Mouse (Mus musculus) thymus, postnatal 36 days (tissue): Measurements from ENCODE around the gene Cdc20b.
A peak's percentile ranks its signal among the peaks of the same experiment; 100 is the strongest.

Source experiments
- DNase-seq, 2 experiments: peaks; one replicate each; pipeline ENCODE4 v3.0.0; 2022; ENCODE audit warnings: mixed read lengths in 2 of 2

Cdc20b gene

DNA sequence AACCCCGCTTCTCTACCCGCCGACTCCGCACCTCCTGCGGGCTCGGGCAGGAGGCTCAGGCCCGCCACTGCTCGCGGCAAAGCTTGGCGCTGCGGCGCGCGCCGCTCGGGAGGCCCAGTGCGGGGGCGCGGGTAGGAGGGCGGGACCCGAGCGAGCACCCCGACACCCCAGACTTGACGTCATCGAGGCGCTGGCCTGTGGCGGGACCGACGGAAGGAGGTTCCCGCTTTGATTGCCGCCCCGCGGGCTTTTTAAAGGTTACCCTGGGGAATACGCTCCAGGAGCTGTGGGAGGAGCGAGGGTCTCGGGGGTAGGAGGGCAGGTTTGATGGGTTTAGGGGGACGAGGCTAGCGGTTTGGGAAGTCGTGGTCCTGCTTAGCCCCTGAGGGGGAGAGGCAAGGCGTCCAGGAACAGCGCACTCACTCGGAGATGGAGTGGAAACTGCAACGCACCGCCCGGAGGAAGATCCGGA is at the start of gene Cdc20b:
Gene Cdc20b (plus strand): TSS at position 162 of the 472 bp plus-strand sequence.
- peak; percentile 78 to 88 for DNase-seq

DNA sequence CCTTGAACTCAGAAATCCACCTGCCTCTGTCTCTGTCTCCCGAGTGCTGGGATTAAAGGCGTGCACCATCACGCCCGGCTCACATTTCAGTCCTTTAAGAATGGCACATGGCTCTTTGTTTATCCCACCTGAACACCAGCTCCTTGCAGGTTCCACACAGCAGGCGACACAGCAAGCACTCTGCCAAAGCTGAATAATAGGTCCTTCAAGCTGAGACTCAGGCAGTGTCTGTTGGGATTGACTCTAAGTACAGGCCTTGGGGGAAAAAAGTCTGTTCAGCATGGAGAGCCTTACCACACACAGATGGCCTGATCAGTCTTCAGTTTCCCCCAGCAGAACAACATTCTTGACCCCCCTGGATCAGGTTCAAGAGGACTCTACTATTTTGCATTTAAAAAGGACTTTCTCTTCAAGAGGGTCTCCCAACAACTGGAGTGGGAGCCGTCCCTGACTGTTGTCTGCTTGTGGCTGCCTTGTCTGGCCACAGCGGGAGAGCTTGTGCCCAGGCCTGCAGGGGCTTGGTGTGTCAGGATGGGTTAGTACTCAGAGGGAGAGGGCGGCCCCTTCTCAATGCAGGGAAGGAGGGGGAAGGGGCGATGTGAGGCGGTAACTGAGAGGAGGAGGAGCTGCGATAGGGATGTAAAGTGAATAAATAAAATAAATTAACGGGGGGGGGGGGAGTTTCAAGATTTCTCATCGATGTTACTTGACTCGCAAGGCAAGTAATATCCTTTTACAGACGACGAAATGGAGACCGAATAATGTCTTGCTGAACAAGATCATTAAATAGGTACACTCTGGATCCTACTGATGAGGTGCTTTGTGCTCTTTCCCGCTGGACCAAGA is 49.1 kb upstream of the Cdc20b start:
- no peak for DNase-seq

DNA sequence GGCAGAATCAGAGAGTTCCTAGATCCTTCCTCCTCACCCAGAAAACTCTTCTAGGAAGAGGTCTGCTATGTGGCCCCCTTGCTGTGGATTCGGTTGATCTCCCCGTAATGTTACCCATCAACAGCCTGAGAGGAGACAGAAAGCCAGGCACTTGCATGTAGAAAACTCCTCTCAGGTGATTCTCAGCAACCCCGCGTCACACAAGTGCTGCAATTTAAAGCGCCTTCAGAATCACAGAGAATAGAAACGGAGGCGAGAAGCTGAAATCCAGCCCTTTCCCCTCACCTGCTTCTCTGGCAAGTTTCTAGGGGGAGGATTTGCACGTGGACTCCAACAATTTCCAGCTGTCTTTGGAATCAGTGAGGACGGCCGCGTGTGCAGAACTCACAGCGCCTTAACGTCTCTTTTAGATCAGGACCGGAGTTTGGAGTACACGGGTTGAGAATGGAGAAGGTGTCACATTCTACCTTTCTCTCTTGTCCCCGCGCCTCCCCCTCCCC is 48.4 kb upstream of the Cdc20b start:
- no peak for DNase-seq

DNA sequence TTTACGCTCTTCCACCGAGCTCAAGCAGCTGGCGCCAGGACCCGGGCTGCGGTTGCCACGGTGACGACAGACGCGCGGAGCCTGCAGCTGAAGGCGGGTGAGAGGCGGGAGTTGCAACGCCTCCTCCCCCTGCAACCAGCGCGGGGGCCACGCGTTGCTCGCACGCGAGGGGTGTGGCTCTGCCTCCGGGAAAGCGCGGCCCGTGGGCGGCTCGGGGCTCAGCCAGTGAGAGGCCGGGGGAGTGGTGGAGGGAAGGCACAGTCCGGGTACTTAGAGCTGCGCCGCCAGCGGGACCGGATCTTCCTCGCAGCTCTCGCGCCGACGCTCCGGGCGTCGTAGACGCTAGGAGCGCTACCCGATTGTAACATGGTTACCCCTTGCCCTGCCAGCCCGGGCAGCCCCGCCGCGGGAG is 47.4 kb upstream of the Cdc20b start, which contains the start of gene Ccno:
Gene Ccno (plus strand): TSS at position 271 of the 412 bp plus-strand sequence.
- peak; percentile 93 to 98 for DNase-seq

DNA sequence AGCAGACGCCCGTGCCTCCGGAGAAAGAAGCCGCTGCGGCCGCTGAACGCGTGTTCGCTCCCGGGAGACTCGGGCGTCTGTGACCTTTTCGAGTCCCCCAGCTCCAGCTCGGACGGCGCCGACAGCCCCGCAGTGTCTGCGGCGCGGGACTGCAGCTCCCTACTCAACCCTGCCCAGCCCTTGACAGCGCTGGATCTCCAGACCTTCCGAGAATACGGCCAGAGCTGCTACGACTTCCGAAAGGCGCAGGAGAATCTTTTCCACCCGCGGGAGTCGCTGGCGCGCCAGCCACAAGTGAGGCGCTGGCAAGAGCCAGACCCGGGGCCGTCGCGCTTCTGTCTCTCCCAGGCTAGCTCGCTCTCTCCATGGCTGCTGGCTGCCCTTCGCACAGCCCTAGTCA is 46.9 kb upstream of the Cdc20b start:
- no peak for DNase-seq

DNA sequence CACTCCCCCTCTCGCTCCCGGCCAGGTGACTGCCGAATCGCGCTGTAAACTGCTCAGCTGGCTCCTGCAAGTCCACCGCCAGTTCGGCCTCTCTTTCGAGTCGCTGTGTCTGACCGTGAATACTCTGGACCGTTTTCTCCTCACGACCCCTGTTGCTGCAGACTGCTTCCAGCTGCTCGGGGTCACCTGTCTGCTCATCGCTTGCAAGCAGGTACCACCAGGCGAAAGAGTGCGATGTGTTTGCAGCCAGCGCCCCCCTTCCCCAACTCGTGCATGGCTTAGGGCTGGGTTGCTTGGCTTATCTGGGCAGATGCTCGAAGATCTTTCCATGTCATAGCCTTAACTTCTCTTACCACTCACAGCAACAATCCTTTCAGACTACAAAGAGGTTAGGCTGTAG is 46.0 kb upstream of the Cdc20b start:
- DNase-seq: no peak

DNA sequence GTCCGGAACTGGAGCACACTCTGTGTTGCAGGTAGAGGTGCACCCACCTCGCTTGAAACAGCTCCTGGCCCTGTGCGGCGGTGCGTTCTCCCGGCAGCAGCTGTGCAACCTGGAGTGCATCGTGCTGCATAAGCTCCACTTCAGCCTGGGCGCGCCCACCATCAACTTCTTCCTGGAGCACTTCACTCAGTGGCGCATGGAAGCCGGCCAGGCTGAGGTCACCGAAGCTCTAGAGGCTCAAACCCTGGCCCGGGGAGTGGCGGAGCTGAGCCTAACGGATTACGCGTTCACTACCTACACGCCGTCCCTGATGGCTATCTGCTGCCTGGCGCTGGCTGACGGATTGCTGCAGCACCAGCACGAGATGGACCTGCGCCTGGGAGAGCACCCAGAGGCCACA is 45.4 kb upstream of the Cdc20b start:
- no peak for DNase-seq

DNA sequence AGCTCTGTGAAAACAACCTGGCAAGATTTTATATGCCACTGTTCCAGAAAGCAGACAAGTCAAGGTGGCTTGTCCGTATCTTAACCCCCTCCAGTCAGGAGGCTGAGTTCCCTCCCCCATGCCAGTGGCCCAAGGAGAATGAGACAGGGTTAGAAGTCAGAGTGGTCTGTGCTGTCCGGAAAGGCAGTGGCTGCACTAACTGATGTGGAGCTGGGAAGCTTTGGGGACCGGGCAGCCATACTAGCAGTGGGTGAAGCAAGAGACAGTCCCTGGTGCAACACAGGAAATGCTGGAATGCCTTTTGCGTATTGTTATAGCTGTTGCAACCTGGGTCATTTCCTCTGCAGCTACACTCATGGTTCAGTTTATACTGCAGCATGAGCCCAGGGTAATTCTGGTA is 44.6 kb upstream of the Cdc20b start:
- no peak for DNase-seq

DNA sequence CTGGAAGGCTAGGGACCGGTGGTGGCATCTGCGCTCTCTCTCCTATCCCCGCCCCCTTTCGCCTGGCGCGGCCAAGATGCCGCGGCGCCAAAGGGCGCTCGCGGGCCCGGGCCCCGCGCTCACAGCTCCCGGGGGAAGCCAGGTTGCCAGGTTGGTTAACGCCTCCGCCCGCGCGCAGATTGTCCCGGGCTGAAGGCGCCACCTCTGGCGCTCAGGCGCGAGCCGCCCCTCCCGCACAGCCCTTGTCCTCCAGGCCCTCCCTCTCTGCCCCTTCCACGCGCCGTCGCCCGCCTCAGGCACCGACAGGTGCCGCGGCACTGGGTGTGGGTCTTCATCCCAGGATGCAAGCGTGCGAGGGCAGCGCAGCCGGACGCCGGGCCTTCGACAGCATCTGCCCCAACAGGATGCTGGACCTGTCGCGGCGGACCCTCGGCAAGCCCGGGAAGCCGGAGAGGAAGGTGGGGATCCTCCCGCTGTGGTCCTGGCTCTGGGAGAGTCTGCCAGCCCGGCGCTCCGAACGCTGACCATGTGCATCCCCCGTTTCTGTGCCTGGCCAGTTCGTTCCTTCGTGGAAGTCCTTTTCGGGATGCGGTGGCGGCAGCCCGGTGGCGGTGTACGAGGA is 41.3 kb upstream of the Cdc20b start, which contains the start of gene Mcidas:
Gene Mcidas (plus strand): TSS at position 315 of the 622 bp plus-strand sequence.
- peak; percentile 23 to 29 for DNase-seq

DNA sequence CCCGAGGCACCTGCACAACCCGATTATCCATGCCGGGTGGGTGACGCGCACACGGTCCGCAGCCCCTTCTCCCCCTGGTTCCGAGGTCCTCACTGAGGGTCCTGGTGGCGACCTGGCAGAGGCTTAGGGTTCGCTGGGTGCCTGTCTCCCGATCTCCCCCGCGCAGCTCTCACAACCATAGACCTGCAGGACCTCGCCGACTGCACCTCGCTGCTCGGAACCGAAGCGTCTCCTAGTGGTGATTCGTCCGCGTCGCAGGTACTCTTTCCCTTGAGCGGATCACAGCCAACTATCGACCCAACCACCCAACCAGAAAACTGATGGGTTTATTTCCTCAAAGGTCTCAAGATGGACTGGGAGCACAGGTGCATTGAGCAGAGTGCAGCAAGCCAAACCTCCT is 40.7 kb upstream of the Cdc20b start:
- peak; percentile 64 to 69 for DNase-seq

DNA sequence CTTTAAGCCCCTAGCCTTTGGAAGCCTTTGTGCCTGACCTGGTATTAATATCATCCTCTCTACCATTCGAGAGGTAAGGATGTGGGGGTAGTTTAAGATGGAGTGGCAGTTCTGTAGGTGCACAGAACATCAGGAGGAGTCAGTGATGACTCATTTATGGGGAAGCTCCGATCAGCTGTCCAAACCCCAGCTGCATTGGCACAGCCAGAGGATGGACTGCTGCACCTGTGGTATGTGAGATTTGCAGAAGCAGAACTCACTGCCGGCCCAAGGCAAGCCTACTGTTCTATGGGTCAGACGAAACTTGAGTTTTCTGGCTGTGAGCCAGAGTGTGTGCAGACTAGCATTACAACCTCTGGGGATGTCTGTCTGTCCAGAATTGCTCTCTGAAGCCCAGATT is 38.5 kb upstream of the Cdc20b start:
- no peak for DNase-seq

DNA sequence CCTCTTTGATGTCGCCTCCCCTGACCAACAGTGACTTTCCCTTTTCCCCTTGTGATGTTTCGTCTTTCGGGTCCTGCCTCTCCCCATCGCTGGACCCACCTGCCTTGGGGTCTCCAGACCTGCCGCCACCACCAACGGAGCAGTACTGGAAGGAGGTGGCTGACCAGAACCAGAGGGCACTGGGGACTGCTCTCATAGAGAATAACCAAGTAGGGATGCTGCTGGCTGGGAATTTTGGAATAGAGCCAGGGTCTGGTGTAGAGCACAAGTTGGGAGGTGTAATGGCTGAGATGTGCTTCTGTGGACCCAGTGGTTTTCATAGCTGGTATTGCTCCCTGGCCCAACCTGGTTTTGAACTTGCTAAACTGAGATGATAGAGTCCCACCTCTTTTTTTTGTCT is 37.5 kb upstream of the Cdc20b start:
- DNase-seq: no peak

DNA sequence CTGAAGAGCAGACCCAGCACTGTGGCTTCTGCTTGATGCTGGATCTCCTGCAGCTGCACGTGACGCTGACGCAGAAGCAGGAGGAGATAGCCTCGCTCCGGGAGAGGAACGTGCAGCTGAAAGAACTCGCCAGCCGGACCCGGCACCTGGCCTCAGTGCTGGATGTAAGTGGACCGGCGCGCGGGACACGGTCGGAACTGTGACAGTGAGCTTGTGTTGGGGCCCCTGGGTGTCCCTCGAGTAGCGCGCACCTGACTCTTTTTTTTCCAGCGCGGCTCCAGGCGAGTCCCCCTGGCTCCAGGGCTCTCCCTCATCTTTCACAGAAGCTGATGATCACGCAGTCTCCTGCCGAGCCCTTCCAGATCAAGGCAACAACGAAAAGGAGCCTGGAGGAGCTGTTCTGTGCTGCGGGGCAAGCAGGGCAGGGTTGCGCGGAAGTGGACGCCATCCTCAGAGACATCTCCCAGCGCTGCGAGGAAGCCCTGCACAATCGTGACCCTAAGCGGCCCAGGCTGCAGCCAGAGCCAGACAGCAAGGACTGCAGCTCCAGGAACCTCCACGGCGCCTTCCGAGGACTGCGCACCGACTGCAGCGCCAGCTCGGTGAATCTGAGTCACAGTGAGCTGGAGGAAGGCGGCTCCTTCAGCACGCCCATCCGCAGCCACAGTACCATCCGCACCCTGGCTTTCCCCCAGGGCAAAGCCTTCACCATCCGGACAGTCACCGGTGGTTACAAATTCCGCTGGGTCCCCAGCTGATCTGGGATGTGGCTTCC is 36.3 kb upstream of the Cdc20b start:
- peak in 1 of 2 experiments; percentile 19 for DNase-seq

DNA sequence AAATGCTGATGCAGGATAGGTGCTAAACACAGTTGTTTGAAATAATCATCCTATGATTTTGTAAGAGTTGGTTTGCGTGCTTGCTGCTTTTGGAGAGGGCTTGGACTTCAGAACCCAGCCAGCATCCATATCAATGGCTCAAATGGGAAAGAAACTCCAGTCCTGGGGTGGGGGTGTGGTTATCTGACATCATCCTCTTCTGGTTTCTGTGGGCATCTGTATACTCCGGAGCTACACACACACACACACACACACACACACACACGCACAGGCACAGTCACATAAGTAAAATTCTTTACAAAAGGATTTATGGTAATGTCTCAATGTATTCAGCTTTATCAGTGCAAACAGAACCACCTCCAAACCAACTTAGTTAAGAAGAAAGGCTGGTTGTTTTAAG is 34.8 kb upstream of the Cdc20b start:
- no peak for DNase-seq

DNA sequence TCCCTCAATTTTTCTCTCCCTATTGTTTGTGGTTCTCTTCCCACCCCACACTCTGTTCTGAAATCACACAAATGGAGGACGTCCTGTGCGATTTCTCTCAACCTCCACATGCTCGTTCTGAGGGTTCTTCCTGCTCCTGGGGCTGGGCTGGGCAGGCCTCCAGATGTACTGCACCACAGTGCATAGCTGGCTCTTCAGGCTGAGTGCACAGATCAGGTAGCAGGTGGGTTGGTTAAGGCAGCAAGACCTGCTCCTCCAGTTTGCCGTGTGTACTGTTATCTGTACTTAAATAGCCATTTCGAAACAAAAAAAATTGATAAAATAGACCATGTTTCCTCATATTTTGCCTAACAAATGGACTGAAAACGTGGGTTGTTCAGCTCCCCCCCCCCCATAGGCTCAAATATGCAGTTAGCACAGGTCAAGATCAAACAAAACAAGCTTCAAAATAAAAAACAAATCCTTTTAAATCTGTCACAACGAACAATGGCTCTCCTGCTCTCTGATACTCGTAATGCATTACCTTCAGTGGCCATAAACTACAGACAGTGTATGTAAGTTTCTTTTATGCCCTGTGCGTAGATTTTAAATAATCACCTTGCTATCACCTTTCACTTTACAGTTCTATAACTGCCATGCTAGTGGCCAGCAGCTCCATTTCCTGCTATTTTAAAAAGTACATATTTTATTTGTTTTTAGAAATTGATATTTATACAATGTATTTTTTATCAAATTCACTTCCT is 34.2 kb upstream of the Cdc20b start:
- DNase-seq: no peak

DNA sequence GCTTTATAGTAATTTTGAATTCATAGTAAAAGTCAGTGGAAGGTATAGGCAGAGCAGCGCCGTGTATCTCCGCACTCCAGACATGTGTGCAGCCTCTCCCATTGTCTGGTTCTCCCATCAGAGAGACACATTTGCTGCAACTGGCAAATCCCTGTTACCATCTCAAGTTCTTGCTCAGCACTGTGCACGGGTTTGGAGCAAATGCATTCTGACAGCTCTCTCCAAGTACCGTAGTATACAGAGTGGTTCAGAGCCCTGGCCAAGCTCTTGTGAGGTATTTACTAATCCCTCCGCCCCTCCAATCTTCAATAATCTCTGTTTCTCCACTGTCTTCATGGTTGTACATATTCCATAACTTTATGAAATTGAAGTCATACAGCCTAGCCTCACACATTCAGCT is 22.2 kb upstream of the Cdc20b start:
- DNase-seq: no peak

DNA sequence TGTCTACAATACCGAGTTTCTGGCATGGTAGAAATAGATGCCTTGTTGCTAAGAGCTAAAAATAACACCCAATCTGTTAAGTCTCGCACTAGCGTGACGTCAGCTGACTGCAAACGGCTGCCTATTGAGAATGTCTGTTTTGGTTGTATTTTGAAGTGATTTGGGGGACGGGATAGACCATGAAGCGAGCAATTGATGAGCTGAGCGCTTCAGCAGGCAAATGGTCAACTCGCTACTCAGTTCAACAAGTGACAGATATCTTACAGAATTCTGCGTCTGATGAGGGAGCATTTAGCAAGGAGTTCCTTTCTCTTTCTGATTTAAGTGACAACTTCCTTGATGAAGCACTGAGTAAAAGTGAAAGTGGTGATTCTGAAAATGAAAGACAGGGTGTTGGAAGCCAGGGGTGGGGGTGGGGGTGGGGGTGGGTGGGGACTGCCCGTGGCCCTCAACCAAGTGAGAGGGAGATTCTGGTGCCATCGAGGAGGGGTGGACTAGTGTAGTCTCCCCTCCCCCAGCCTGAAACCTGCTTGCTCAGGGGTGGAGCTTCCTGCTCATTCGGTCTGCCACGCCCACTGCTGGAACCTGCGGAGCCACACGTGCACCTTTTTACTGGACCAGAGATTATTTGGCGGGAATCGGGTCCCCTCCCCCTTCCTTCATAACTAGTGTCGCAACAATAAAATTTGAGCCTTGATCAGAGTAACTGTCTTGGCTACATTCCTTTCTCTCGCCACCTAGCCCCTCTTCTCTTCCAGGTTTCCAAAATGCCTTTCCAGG is 21.5 kb upstream of the Cdc20b start:
- DNase-seq: peak in 1 of 2 experiments; percentile 41

DNA sequence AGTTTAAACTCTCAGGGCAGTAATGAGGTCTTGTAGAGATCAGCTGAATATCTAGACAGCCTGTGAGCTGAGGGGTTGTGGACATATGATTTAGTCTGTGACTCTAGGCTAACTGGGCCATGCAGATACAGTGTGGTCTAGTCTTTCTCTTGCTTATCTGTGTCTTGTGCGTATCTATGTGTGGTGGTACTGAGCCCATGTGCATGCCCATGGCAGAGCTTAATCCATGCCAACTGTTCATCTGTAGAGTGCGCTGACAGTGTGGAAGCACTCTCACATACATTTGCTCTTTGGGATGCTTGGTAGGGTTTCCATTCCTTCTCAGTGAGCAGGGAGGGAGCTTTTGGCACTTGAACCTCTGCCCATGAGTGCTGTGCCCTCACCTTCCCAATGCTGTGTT is 13.4 kb upstream of the Cdc20b start:
- no peak for DNase-seq

DNA sequence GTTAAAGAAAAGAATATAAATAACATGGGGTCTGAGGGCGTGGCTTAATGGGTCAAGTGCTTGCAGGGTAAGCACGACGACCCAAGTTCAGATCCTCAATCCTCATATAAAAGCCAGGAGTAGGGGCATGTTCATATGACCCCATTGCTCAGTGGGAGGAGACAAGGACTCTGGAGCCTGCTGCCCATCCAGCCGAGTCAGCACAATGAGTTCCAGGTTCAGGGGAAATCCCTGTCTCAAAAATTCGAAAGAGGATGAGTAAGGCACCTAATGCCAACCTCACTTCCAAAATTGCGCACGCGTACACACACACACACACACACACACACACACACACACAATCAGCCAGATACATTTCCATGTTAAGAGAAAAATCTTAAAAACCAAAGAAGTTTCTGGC is 12.4 kb upstream of the Cdc20b start:
- DNase-seq: no peak

DNA sequence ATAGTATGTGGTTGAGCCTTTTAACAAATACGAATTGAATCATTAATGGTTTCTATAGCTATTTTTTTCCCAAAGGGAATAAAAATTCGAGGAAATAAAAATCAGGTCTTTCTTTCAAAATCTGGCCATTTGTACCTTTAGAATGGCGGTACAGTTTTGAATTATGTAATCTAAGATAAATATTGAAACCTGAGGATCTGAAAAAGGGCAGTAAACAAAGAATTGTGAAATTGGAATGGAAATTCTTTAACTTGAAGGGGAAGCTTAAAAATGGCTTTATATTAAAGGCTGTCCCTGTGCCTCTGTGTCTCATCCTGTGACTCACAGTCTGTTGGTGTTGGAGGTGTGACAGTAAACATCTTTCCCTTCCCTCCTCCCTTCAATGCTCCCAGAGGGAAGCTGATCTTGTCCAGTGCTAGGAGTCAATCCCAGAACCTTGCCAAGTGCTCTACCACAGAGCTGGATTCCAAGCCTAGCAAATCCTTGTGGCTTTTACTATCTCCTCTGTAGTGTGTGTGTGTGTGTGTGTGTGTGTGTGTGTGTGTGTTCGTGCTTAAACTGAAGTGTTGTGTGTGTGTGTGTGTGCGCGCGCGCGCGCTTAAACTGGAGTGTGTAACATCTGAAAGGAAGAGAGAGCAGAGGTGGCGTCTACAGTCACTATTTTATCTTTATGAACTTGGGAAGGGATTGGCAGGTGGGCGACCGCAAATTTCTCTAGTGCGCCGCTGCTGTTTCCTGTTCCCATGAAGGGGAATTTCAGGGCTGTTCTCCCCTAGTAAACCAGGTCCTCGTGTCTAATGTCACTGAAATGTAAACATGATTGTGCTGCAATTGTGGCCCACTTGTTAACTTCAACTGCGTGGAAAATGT is 11.4 kb upstream of the Cdc20b start:
- peak; percentile 48 to 67 for DNase-seq

DNA sequence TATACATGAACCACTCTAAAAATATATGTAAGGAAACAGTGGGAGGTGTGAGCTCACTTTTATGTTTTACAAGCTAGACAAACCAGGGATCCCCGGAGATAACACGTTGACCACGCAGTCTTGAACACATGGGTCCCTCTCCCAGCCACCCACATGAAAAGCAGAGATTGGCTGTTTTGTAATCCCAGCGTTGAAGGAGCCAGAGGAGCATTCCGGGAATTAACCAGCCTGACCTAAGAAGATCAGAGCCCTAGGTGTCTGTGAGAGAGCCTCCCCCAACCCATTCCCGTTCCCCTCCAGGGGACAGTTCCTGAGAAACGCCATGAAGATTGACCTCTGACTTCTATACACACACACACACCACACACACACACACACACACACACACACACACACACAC is 3.6 kb upstream of the Cdc20b start:
- DNase-seq: no peak
